Mouse (Mus musculus) cerebellum, postnatal 10 days (tissue): ENCODE results near the gene Vmn2r63.
"Not testable (repeated sequence)": the region's sequence is repeated elsewhere in the genome, so short reads cannot be mapped to it uniquely, and the experiment has no call there.

Source experiments
- DNase-seq, 2 experiments: peaks; one replicate each; pipeline ENCODE4 v3.0.0; 2021; ENCODE audit warnings: mixed read lengths in 2 of 2

Gene Vmn2r63

DNA sequence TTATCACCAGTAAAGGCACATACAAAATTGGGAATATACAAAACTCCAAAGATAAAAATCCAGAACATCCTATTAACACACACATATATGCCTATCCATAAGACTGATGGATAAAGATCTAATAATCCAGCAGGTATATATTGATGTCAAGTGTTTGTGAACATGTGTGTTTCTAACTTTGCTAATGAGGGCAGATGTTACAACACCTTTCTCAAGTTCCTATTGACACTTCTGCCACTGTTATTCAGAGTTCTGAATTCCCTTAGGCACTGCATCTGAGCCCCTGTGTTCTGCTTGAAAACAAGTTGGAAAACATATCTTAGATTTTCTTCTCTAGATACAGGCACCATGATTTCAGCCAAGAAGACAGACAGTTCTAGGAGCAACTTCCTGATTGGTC is at the start of gene Vmn2r63:
Vmn2r63 (minus strand) TSS at position 101 of the 400 bp plus-strand sequence.
- not testable (repeated sequence) for DNase-seq

DNA sequence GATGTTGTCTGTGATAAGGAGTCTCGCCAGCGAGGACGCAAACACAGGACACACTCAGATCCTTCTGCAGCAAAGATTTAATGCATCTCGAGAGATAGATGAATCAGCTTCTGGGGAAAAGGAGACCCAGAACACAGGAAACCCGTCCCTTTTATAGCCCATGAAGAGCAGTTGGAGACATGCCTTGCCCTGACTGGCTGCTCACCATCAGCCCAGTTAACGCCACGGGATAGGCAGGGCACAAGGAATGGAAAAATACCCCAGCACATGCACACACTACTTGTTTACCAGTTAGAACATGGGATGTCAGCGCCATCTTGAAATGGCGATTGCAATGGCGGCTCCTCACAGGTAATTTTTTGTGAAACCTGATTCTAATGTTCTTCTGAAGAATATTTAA is 47.1 kb upstream of the Vmn2r63 start:
- no peak for DNase-seq

DNA sequence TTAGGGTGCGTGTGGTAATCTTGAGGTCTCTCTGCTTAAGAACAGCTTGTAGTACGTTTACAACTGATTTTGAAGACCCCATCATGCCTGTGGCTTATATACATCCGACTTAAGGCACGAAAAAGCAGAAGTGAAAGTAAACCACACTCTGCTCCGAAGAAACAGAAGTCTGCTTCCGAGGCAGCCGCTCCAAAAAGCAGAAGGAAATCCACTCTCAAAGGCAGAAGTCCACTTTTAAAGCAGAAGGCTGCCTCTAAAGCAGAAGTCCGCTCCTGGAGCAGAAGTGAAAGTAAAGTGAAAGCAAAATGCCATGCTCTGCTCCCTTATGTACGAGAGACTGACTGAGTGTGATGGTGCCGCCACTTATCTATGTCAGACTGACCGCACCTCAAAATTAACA is 46.5 kb upstream of the Vmn2r63 start:
- DNase-seq, result no peak

DNA sequence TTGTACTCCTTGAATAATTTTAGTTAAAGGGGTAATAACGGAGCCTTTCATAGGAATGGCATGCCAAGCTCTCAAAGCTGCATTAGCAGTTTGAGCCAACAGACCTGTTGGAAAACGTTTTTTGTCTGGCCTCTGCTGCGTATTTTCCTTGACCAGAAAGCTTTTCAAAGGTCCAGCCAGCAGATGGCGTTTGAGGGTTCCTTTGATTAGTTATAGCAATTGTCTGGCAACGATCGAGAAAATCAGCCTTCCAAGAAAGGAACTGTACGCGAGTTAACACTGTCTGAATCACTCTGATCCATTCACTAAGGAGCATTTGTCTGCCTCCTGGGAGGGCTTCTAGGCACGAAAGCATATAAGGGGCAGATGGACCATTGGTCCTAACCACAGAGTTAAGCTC is 31.6 kb upstream of the Vmn2r63 start:
- no peak for DNase-seq

DNA sequence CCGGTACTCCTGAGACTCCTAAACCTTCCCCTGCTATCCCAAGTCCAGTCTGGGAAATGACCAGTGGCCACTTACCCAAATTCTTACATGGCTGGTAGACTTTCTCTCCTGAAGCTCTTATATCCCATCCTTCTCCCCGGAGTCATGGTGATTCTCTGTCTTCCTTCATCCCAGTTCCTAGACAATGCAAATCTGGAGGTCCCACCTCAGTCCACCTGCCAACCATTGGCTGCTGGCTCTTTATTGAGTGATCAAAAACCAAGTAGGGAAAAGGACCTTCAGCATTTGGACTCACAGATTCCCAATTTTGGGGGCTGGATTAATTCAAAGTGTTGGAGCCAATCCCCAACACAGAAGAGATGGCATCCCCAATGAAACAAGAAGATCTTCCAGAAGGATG is 35.6 kb downstream of the Vmn2r63 start:
- not testable (repeated sequence) for DNase-seq

DNA sequence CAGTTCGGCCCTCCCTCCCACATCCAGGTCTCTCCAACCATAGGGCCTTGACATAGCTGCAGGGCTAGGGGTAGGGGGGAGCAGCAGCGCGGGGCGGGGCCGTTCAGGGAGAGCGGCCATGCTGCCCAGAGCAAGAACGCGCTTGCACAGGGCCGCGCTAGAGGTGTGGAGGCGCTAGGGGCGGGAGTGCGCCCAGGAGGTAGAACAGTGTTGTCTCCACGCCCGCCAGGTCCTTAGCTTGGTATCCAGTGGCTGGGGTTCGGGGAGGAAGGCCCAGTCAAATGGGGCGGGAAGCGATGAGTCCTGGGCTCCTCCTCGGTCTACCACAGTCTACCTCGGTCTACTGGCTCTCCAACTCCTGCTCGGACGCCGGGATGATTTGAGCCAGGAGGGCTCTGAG is 55.5 kb downstream of the Vmn2r63 start:
- no peak for DNase-seq

DNA sequence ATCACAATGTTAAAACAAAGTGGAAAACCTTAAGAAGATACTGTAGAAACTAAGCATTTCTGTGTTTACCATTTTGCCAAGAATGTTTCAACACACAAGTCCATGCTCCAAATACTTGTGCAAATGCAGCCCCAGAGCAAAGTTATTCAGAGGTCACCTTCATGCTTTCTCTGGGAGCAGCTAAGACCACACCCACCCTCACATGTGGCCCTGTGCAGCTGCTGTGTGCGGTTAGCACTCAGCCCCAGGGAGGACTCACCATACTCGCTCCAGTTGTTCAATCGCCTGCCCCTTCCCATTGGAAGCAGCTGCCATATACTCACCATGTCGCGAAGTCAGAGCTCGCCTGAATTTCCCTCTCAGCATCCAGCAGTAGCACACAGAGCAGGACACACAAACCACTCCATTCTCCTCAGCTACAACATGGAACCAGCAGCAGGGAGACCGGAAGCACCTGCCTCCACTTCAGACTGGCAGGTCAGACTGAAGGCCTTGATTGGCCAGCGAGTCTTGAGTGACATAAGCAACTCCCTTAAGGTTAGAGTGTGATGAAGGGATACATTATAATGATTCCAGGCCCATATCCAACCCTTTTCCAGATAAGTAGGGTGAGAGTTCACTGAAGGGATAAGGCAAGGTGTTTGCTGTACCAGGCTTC is 66.7 kb downstream of the Vmn2r63 start, which contains the start of gene Gm2381:
Gm2381 (minus strand) TSS at position 434 of the 658 bp plus-strand sequence.
- DNase-seq, result not testable (repeated sequence)
